Mouse (Mus musculus) bone marrow macrophage, adult 2 months (primary cell): ENCODE measurements around the gene Zfp568.

Experiments
- CTCF ChIP-seq: IDR thresholded peaks from 2 replicates; pipeline ENCODE4 v1.5.1; 2012; ENCODE audit warnings: low read depth, mild to moderate bottlenecking, low read length, moderate library complexity
- POLR2A ChIP-seq: IDR thresholded peaks from 2 replicates; pipeline ENCODE4 v1.6.1; 2012; ENCODE audit warnings: mild to moderate bottlenecking, low read depth, low read length, borderline replicate concordance

DNA sequence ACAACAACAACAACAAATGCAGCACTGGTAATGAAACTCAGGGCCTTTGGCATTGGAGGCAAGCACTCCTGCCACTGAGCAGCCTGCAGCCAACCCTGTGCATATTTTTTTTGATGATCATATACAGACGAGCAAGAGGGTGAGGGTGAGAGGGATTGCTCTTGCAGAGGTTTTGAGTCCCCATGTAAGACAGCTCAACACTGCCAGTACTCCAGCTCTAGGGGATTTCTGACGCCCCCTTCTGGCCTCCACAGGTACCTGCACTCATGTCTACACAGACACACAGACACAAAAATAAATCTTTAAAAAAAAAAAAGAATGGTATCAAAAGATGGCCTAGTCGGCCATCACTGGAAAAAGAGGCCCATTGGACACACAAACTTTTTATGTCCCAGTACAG, 24.8 kb upstream of the Zfp568 start:
- TF ChIP-seq CTCF, result no peak
- no peak for TF ChIP-seq POLR2A
